Mouse (Mus musculus) thymus, postnatal 4 days (tissue): ENCODE measurements around the gene Ggnbp2.

Experiments used
- DNase-seq: peaks from one replicate; pipeline ENCODE4 v3.0.0; 2021

Gene Ggnbp2

DNA sequence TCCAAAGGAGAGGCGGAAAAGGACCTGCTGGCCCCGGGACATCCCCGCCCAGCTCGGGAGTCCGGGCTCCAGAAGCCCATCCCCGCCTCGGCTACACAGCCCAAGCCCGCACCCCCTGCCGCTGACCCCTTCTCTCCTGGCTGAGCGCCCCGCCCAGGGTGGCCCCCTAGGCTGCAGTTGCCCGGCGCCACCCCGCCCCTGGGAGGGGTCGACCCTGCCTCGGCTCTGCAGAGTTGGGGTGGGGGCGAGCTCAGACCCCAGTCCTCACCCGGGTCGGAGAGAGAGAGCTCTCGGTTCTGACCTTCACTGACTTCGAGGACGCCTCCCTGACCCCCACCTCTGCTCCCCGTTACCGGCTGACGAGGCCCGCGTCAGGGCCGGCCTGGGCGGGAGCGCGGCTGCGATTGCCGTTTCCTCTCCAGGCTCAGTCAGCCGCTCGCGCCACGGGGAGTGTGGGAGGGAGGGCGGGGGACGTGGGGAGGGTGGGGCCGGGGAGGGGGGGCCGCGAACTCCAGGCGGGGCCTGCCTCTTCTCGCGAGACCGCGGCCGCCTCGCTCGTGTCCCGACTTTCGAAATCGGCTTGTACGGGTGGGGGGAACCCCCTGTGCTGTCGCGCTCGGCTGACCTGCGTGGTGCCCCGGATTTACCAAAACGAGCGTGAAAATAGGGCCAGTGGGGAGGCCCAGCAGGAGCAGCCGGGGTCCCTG, at the start of gene Ggnbp2:
Gene Ggnbp2 (minus strand): TSS at position 481 of the 707 bp plus-strand sequence.
- DNase-seq: peak; percentile 96

DNA sequence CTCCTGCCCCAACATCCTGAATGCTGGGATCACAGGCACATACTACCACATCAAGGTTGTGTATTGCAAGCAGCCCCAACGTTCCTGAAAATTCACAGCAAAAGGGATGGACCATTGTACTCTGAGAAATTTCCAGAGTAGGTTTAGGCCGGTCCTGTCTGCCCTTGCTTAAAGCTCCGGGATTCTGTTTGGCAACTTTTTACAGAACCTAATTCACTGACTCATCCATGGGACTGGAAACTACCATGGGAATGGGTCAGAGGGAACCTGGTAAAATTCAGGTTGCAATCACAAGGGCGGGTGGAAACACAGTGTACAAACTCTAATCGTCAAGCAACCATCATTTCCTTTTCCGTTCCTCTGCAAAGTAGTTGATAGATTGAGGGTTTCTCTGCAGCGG, 49.3 kb upstream of the Ggnbp2 start:
- no peak for DNase-seq

- peak; percentile 75 for DNase-seq
These were observed 48.7 kb upstream of the Ggnbp2 start for GRCm38 (mm10) chr11:84919276-84919675.

- peak; percentile 94 for DNase-seq
These were observed 47.8 kb upstream of the Ggnbp2 start for GRCm38 (mm10) chr11:84918425-84918824.

GRCm38 (mm10) chr11:84916703-84917300, 46.2 kb upstream of the Ggnbp2 start:
- DNase-seq: no peak

- DNase-seq: peak; percentile 79
These were observed 45.6 kb upstream of the Ggnbp2 start, which contains the start of gene Znhit3 for GRCm38 (mm10) chr11:84916053-84916702. Gene Znhit3 (minus strand): TSS chr11:84916366.

DNA sequence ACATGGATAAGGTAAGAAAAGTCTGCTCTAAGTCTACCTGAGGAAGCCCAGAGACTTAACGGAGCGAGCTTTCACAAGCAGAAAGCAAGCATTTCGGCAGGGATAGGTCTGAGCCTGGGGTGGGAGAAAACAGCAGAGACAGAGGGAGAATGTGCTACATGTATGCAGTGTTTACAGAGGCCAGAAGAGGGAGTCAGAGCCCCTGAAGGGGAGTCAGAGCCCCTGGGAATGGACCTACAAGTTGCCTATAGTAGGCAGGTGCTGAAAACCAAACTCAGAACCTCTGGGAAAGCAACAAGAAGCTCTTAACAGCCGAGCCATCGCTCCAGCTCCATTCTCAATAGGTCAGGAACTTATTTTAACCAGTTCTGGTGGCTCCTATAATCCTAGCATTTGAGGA, 44.1 kb upstream of the Ggnbp2 start:
- DNase-seq: no peak

- no peak for DNase-seq
These were observed 39.8 kb upstream of the Ggnbp2 start for GRCm38 (mm10) chr11:84910411-84910810.

- DNase-seq: no peak
These were observed 37.9 kb upstream of the Ggnbp2 start for GRCm38 (mm10) chr11:84908480-84908879.

DNA sequence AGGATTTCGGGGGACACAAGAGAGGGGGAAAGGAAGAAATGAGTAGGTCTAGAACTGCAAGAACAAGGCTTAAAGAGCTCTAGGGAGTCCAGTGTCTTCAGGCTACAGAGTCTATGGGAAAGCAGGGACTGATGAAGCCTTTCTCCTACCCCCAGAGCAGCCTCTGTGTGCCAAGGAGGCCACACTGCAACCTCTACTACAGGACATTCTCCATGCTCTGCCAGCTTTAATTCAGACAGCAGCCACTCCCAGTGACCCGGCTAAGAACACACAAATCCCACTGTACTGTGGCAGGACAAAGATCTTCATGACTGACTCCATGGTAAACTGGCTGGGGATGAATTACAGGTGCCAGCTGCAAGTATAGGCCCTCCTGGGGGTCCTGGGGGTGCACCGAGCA, 36.5 kb upstream of the Ggnbp2 start:
- no peak for DNase-seq

DNA sequence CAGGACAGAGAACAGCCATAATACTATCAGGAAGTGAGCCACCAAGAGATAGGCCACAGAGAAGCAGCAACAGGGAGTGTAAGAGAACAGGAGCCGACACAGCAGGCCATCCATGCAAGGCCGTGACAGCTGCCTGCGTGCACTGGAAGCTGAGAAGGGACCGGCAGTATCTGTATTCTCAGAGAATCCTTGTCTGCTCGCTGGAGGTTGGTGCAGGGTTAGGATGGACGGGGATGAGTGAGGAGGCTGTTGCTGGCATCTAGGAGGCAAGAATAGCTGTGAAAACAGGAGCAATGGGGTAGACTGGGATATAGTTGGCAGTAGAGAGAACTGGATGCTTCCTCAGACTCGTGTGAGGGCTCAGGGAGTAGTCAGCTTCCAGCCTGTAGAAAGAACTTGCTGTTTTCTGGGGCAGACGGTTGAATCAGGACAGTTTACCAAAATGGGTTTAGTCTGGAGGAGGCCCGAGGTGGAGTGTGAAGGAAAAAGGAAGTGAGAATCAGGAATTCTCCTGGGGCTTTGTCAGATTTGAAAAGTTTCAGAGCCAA, 34.1 kb upstream of the Ggnbp2 start:
- DNase-seq: no peak

DNA sequence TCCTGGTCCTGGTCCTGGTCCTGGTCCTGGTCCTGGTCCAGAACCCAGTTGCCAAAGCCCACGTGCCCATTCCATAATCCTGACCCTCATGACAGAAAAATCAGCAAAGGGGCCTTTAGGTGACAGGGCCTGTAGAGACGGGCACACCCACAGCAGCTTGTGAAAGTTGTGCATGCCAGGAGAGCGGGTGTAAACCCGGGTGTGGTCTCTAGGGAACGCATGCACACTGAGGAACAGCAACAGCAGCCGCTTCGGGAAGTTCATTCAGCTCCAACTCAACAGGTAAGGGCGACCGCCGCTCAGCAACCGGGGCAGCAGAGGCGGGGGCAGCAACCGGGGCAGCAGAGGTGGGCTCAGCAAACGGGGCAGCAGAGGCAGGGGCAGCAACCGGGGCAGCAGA, 22.5 kb upstream of the Ggnbp2 start:
- no peak for DNase-seq

- no peak for DNase-seq
These were observed 21.1 kb upstream of the Ggnbp2 start for GRCm38 (mm10) chr11:84891705-84892104.

DNA sequence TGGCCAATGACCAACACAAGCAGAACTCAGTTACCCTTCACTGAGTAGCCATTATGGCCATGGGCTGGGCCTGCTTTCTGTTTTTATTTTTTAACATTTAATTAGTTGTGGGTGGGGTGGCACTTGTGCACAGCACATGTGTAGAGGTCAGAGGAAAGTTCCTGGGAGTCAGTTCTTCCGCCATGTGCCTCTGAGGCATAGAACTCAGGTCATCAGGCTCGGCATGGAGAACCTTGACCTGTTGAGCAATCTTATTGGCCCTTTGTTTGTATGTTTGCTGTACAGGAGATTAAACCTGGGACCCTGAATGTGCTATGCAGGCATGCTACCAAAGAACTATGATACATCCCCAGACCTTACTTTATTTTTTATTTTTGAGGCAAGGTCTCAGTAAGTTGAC, 18.9 kb upstream of the Ggnbp2 start:
- no peak for DNase-seq

DNA sequence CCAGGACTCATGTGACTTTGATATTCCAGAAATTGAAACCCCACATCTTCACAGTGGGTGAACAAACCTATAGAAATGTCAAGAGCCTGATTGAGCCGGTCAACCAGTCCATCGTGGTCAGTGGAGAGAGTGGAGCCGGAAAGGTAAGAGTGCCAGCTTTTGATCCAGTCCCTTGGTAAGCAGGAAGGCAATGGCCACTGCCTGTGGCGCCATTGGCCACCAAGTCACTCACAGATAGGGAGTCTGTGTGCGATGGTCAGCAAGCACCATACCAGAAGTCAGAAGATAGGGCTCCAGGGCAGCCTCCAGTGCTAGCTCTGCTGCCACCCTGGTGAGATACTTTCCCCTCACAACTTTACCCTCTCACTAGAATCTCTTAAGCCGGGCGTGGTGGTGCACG, 17.4 kb upstream of the Ggnbp2 start:
- DNase-seq: no peak

GRCm38 (mm10) chr11:84886767-84887511, 16.3 kb upstream of the Ggnbp2 start:
- DNase-seq: no peak

DNA sequence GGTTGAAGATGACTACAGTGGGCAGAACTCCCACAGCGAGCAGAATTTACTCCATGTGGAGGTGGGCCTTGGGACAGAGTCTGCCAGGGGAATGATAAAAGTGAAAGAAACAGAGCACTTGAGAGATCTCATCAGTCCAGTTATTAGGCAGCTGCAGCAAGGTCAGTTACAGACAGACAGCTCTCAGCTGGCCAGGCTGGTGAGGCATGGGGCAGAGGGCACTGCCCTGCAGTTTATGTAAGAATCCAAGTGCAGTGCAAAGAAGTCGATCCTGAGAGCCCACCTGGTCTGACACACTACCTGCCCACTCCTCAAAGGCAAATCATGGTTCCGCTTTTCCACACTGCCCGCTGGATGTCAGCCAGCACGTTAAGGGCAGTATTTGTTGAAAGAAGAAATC, 15.6 kb upstream of the Ggnbp2 start:
- no peak for DNase-seq

DNA sequence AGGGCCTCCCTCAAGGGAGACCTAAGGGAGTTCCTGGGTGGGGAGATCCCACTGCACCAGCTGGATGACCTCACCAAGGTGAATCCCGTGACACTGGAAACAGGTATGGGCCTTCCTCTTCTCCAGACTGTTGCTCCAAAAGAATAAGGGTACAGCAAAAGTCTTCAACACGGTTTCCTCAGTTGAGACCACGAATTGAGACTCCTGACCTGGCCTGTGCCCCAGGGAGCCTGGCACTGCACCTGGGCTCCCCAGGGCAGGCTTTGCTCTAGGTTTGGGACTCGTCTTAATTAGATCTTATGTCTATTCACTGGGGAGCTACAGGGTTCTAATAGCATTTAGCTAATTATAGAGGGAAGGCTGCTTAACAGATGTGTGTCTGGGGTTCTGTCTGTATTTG, 14.6 kb upstream of the Ggnbp2 start:
- no peak for DNase-seq

- DNase-seq: no peak
These were observed 11.7 kb upstream of the Ggnbp2 start for GRCm38 (mm10) chr11:84882346-84882745.

GRCm38 (mm10) chr11:84880971-84881370, 10.4 kb upstream of the Ggnbp2 start:
- DNase-seq: no peak

DNA sequence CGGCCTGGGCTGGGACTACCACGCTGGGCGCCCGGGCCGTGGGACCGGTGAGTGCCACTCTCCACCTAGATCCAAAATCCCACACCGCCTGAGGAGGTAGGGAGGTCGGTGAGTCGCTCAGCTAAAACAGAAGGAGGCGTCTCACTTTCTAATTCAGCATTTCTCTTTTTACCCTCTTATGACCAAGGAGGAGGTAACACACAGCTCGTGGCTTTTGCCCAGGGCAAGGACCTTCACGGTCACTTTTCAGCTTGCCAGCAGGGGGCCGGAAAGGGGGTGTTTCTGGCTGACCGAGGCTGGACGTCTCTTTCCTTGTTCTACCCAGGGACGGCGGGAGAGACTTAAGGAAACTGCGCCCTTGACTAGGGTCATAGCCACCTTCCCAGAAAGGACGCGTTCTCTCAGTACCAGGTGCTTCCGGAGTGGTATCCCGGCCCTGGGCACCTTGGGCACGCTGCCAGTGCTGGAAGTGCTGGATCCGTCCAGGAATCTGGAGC, 9.9 kb upstream of the Ggnbp2 start:
- DNase-seq: peak; percentile 52

- peak; percentile 87 for DNase-seq
These were observed 9.3 kb upstream of the Ggnbp2 start, which contains the start of the genes Myo19 and Pigw for GRCm38 (mm10) chr11:84879772-84880464. Gene Myo19 (plus strand): TSS chr11:84880148. Gene Pigw (minus strand): TSS chr11:84880285.
